Mouse (Mus musculus) CH12.LX (cell line): ENCODE measurements around the gene Sh2d4b. TPM values are rescaled to one million over a fixed set of nuclear protein-coding genes. Genes with fewer than 3 reads are reported as not detected.

Experiments
- DNase-seq: peaks from one replicate; pipeline ENCODE4 v3.0.0-alpha.2; 2013; ENCODE audit errors: extremely low read depth
- H3K27ac ChIP-seq: 2 replicates; pipeline ENCODE4 v1.5.1; 2012; ENCODE audit warnings: low read depth, mild to moderate bottlenecking, control low read depth, moderate library complexity; ENCODE audit not compliant: insufficient read depth
- H3K27me3 ChIP-seq: replicated peaks from 2 replicates; pipeline ENCODE3; 2012; ENCODE audit warnings: inconsistent platforms
- H3K36me3 ChIP-seq, 2 experiments: replicated peaks in 1 of 2; 2 replicates each; pipeline versions ENCODE3 to v1.6.1; 2012; ENCODE audit warnings: inconsistent platforms in 1 of 2, low read length in 1 of 2, mild to moderate bottlenecking in 1 of 2, mixed read lengths in 1 of 2, moderate library complexity in 1 of 2; ENCODE audit not compliant: control insufficient read depth in 1 of 2, insufficient read depth in 1 of 2
- H3K4me1 ChIP-seq, 2 experiments: 2 replicates each; pipeline ENCODE4 v1.6.1; 2012; ENCODE audit warnings: inconsistent platforms in 1 of 2, moderate library complexity in 1 of 2; ENCODE audit not compliant: insufficient read depth in 2 of 2, control insufficient read depth in 1 of 2
- H3K4me2 ChIP-seq: 2 replicates; pipeline ENCODE4 v1.6.1; 2012; ENCODE audit warnings: low read depth, mild to moderate bottlenecking, control low read depth; ENCODE audit not compliant: poor library complexity, insufficient read depth, severe bottlenecking
- H3K4me3 ChIP-seq, 3 experiments: fragments of 150-350 bp in 1 of 3; sonication (generic) in 1 of 3; replicated peaks in 1 of 3; 2 replicates each; pipeline versions ENCODE3 to v1.5.1; 2011 to 2012; ENCODE audit warnings: low read depth in 2 of 3, low read length in 2 of 3, mild to moderate bottlenecking in 2 of 3, moderate library complexity in 2 of 3, control low read depth in 1 of 3, improper control_type of control experiment in 1 of 3, inconsistent platforms in 1 of 3, mixed read lengths in 1 of 3; ENCODE audit not compliant: poor library complexity in 1 of 3
- H3K79me2 ChIP-seq: replicated peaks from 2 replicates; pipeline ENCODE4 v1.6.1; 2012; ENCODE audit warnings: mild to moderate bottlenecking, moderate library complexity; ENCODE audit not compliant: control insufficient read depth, poor library complexity, insufficient read depth, severe bottlenecking; ENCODE audit errors: extremely low read depth
- H3K9ac ChIP-seq: 2 replicates; pipeline ENCODE4 v1.6.1; 2012; ENCODE audit warnings: low read depth, mild to moderate bottlenecking, control low read depth, moderate library complexity; ENCODE audit not compliant: insufficient read depth
- H3K9me3 ChIP-seq: replicated peaks from 2 replicates; pipeline ENCODE3; 2012; ENCODE audit warnings: low read length, inconsistent platforms, mixed read lengths
- BHLHE40 ChIP-seq: IDR thresholded peaks from 2 replicates; pipeline ENCODE4 v1.6.1; 2011; ENCODE audit warnings: mild to moderate bottlenecking, low read depth, low read length, improper control_type of control experiment
- CHD1 ChIP-seq: IDR thresholded peaks from 2 replicates; pipeline ENCODE4 v1.6.1; 2012; ENCODE audit warnings: low read depth, low read length, improper control_type of control experiment, inconsistent platforms
- ELF1 ChIP-seq: IDR thresholded peaks from 2 replicates; pipeline ENCODE4 v1.6.1; 2014; ENCODE audit warnings: low read depth, mild to moderate bottlenecking, inconsistent platforms, low read length, improper control_type of control experiment
- EP300 ChIP-seq: IDR thresholded peaks from 2 replicates; pipeline ENCODE4 v1.6.1; 2011; ENCODE audit warnings: low read length, improper control_type of control experiment
- ETS1 ChIP-seq: conservative IDR thresholded peaks from 2 replicates; pipeline ENCODE4 v1.6.1; 2012; ENCODE audit warnings: low read depth, mild to moderate bottlenecking, inconsistent platforms, low read length, improper control_type of control experiment, moderate library complexity
- HCFC1 ChIP-seq: IDR thresholded peaks from 2 replicates; pipeline ENCODE4 v1.6.1; 2012; ENCODE audit warnings: low read depth, mild to moderate bottlenecking, inconsistent platforms, low read length, improper control_type of control experiment
- JUN ChIP-seq: IDR thresholded peaks from 2 replicates; pipeline ENCODE4 v1.6.1; 2011; ENCODE audit warnings: low read depth, mild to moderate bottlenecking, low read length, improper control_type of control experiment, moderate library complexity; ENCODE audit not compliant: insufficient read depth
- JUND ChIP-seq: conservative IDR thresholded peaks from 2 replicates; pipeline ENCODE4 v1.6.1; 2011; ENCODE audit warnings: low read depth, low read length, improper control_type of control experiment
- MEF2A ChIP-seq: IDR thresholded peaks from 2 replicates; pipeline ENCODE4 v1.6.1; 2014; ENCODE audit warnings: low read depth, mild to moderate bottlenecking, inconsistent platforms, low read length, improper control_type of control experiment, borderline replicate concordance
- MXI1 ChIP-seq: IDR thresholded peaks from 2 replicates; pipeline ENCODE4 v1.6.1; 2011; ENCODE audit warnings: mild to moderate bottlenecking, low read depth, low read length, improper control_type of control experiment
- MYC ChIP-seq: IDR thresholded peaks from 2 replicates; pipeline ENCODE4 v1.6.1; 2011; ENCODE audit warnings: low read depth, mild to moderate bottlenecking, improper control_type of control experiment, low read length
- NELFE ChIP-seq: IDR thresholded peaks from 2 replicates; pipeline ENCODE4 v1.6.1; 2011; ENCODE audit warnings: low read depth, low read length, improper control_type of control experiment
- NRF1 ChIP-seq: IDR thresholded peaks from 2 replicates; pipeline ENCODE4 v1.6.1; 2014; ENCODE audit warnings: low read depth, mild to moderate bottlenecking, inconsistent platforms, low read length, improper control_type of control experiment, moderate library complexity
- PAX5 ChIP-seq: IDR thresholded peaks from 2 replicates; pipeline ENCODE4 v1.6.1; 2012; ENCODE audit warnings: low read length, inconsistent platforms, mixed read lengths
- RAD21 ChIP-seq: IDR thresholded peaks from 2 replicates; pipeline ENCODE4 v1.6.1; 2011; ENCODE audit warnings: low read depth, mild to moderate bottlenecking, low read length, improper control_type of control experiment, moderate library complexity
- SIN3A ChIP-seq: IDR thresholded peaks from 2 replicates; pipeline ENCODE4 v1.6.1; 2012; ENCODE audit warnings: low read length, improper control_type of control experiment, inconsistent platforms
- TCF12 ChIP-seq: IDR thresholded peaks from 2 replicates; pipeline ENCODE4 v1.6.1; 2014; ENCODE audit warnings: low read depth, mild to moderate bottlenecking, inconsistent platforms, low read length, improper control_type of control experiment
- USF2 ChIP-seq: conservative IDR thresholded peaks from 2 replicates; pipeline ENCODE4 v1.6.1; 2011; ENCODE audit warnings: low read depth, low read length, improper control_type of control experiment
- ZKSCAN1 ChIP-seq: IDR thresholded peaks from 2 replicates; pipeline ENCODE4 v1.6.1; 2012; ENCODE audit warnings: low read depth, inconsistent platforms, low read length, improper control_type of control experiment, borderline replicate concordance
- dilution Hi-C: fragments of 300-500 bp; cut with MboI; formaldehyde crosslinking; loops from 2 replicates; pipeline ENCODE4 v1.14.3; 2020; ENCODE audit warnings: low sequenced_read_pairs; ENCODE audit not compliant: extremely low pct_unique_long_range_greater_than_20kb, extremely low pct_ligation_motif_present
- in situ Hi-C: fragments of 300-500 bp; cut with MboI; formaldehyde crosslinking; loops from 3 replicates; pipeline ENCODE4 v1.14.3; 2019; ENCODE audit warnings: low sequenced_read_pairs, low pct_ligation_motif_present, low pct_unique_long_range_greater_than_20kb, mixed read lengths
- polyA plus RNA-seq: library from polyadenylated mRNA; unstranded; fragments of >175 nt; gene quantifications from 2 replicates; pipeline ENCODE4 v1.2.1, GENCODE M21; 2012; ENCODE audit warnings: low read depth; ENCODE audit not compliant: insufficient read length
- total RNA-seq, 2 experiments: library from RNA; depleted of rRNA; stranded (reverse); fragments of 300-350 nt in 1 of 2; fragments of >200 nt in 1 of 2; gene quantifications; 2 replicates each; pipeline ENCODE4 v1.2.3; 2012 to 2014

Gene Sh2d4b
- total and polyA plus RNA-seq, 3 experiments, result 0.04 to 0.17 TPM; not detected in 1

DNA sequence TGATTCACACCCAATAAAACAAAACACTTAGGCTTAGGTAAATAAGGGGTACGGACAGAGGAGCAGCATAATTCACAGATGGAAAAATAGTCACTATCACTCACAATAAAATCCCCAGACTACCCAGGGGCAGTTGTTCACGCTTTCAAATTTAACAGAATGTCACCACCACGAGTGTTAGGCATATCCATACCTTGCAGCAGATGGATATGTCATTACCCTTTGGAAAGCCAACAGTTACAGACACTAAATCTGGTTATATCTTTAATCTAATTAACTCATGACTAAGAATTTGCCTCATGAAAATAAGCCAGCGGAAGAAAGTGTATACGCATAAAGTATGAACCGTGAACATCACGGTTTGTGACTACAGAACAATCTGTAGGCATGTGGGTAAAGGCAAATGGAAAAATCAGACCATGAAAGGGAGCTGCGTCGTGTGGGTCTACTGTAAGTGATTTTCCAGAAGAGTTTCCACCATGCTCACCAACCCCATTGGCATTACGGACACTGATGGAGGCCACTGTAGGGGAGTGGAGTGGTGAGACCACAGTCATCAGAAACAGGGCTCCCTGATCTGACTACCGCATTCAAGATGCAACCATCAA is 45.4 kb upstream of the Sh2d4b start:
- TF ChIP-seq HCFC1 (no peak), RAD21 (no peak), MYC (no peak), PAX5 (no peak), EP300 (0 out of 2 replicates have a peak, but pooled peaks have one; percentile 10), NRF1 (no peak), ELF1 (no peak)
- DNase-seq, result no peak
- H3K4me3 ChIP-seq, result no peak overlapping the region
- H3K79me2 ChIP-seq, result peaks cover 15% of the 10 kb centered on the region
- dilution Hi-C loops, result no loop called here
- H3K4me1 ChIP-seq, result peaks cover 25 to 72% of the 10 kb centered on the region in 2 experiments
- in situ Hi-C loops, result no loop called here
- H3K27me3 ChIP-seq, result no peaks in the 10 kb centered on the region
- no peak overlapping the region for H3K27ac ChIP-seq
- no peaks in the 10 kb centered on the region for H3K9me3 ChIP-seq
- peaks cover 0 to 53% of the 10 kb centered on the region in 2 experiments for H3K36me3 ChIP-seq
- H3K4me2 ChIP-seq, result no peak overlapping the region
- no peak overlapping the region for H3K9ac ChIP-seq

DNA sequence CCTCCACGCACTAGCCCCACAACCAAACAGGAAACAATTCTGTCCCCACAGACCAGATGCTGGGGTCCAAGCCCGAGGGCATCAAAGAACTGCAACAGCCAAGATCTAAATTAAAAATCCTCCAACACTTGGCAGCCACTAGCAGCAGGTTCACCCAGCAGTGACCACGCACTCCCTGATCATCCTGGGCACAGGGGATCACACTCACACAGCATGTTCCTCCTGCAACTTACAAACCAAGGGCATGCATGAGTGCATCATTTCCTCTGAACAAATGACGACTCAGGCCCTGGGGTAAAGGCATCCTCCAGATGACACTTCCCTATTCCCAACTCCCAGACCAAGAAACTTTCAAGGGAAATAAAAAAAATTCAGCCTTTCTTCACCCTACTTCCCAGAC is 44.0 kb upstream of the Sh2d4b start:
- TF ChIP-seq USF2 (no peak), PAX5 (no peak), MXI1 (no peak), ETS1 (peak; percentile 41; the same call in 1 of the 2 replicates), MEF2A (no peak), SIN3A (no peak), HCFC1 (no peak), CHD1 (no peak), JUND (no peak), JUN (no peak), TCF12 (no peak), ZKSCAN1 (no peak), NELFE (no peak), BHLHE40 (peak; percentile 47), EP300 (peak; percentile 30; the same call in 1 of the 2 replicates)
- no peak overlapping the region for H3K4me3 ChIP-seq
- no peak overlapping the region for H3K9ac ChIP-seq
- no peaks in the 10 kb centered on the region for H3K27me3 ChIP-seq
- no peaks in the 10 kb centered on the region for H3K9me3 ChIP-seq
- no peak overlapping the region for H3K27ac ChIP-seq
- peaks cover 28 to 85% of the 10 kb centered on the region in 2 experiments for H3K4me1 ChIP-seq
- in situ Hi-C loops (no loop called here), dilution Hi-C loops (no loop called here)
- no peak overlapping the region for H3K4me2 ChIP-seq
- H3K79me2 ChIP-seq, result peaks cover 11% of the 10 kb centered on the region
- no peak for DNase-seq
- H3K36me3 ChIP-seq, result peaks cover 0 to 56% of the 10 kb centered on the region in 2 experiments
